Mouse (Mus musculus) lung, postnatal 25 days (tissue): ENCODE data around the gene Ugcg.

Experiments used
- DNase-seq: peaks from one replicate; pipeline ENCODE4 v3.0.0; 2022; ENCODE audit warnings: low spot score

Gene Ugcg

DNA sequence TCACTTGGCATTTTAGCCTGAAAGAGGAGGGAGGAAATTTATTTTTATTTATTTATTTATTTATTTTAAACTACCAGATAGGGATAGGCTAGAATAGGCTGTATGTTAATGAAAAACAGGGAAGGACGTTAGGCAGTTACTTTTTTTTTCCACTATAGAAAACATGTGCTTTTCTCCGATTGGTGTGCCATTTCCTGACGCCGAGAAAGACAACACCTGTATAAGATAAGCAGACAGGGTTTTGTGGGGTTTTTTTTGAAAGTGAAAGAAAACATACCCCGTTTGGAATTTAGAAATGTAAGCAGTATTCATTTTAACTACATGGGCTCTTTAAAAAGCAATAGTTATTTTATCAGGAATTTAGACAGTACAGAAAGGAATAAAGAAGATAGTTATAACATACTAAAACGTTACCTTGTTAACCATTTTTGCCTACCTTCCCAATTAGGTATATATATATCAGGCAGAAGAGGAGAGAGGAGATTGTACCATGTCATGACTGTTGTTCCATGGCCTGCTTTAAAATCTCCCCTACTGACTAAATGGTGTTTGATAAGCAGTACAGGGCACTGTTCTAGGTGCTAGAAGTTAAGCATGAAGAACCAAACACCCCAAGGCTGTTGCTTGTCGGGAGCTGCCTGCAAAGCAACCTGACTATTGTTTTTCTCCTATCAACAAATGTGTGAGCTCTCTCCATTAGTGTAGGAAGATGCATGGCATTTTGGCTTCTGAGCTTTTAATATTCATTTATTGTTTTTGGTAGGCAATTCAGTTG lies 1.8 kb downstream of the Ugcg start:
- DNase-seq = no peak

DNA sequence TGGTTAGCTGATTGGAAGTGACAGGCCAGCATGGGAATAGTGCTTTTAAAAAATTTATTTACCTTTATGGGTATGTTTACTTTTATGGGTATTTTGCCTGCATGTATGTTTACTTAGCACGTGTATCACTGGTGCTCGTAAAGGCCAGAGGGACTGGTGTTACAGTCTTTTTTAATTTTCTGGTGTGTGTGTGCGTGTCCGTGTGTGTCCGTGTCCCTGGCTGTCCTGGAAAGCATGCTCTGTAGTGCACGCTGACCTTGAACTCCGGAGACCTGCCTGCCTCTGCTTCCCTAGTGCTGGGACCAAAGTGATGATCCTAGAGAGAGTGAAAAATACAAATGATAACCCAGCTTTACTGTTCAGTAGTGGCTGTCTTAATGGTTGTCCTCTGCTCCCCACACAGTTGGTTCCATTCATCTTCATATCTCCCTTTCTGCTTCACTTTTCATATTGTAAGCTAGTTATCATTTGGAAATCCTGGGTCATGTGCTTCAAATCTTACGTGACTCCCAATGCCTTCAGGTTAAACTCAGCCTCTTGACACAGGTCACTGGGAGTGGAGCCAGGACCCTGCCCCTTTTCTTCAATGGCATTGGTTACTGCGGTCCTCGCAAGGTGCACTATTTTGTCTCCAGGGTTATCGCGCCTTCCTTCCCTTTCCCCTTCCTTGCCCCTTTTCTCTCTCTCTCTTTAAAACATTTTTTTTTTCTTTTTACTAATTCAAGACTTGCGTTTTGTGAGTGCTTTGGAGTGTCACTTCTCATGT lies 5.9 kb downstream of the Ugcg start:
- DNase-seq = no peak

DNA sequence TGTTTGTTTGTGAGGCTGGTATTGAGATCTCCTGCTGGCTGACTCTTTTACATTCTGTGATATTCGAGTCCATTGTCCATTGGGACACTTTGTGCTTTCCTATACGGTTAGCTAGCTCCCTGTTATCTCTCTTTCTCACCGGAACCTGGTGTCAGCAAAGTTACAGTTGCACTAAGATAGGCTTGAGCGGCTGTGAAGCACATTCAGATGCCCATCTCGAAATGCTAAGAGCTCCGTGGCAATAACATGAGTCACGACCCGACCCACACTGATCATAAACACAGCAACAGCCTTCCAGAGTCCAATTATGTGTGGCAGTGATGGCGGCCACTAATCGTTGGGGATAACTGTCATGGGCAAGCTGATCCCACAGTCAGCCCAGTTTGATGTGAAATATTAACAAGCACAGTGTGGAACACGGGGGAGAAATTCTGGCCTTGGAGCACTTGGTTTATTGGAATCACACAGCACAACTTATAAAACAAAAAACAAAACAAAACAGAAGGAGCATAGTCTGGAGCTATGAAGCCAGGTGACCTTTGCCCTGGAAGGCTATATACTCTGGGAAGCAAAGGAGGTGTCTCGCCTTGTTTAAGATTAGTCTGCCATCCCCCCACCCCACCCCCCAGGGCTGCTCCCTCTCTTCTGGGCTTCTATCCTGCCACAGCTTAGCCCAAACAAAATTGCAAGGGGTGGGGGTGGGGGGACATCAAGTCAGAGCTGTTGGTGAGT lies 7.5 kb downstream of the Ugcg start:
- DNase-seq = no peak

DNA sequence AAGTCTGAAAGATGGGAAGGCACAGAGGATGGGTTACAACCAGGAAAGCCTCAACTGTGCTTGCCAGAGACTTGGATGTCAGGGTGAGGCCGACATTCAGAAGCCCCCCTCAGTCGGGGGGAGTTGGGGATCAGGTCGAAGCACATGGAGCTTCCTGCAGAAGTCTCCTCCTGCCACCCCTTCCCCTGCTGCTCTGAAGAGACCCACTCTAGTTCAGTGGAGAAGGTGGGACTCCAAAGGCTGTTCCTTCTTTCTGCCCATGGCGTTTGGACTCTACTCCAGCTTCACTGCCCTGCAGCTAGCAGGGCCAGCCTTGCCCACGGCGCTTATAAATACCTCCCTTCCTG lies 8.0 kb downstream of the Ugcg start:
- DNase-seq = no peak

DNA sequence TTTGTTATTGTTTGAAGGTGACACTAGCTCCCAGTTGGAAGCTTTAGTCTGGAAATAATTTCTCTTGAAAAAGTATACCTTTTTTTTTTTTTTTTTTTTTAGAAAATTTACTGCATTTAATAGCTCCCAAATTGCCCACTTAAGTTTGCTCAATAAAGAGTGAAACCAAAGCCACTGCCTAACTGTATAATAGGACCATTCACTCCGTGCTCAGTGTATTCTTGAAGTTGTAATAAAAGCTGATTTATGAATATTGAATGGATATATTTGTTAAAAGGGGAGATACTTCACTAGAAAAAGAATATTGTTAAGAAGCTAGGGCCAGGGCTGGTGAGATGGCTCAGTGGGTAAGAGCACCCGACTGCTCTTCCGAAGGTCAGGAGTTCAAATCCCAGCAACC lies 8.4 kb downstream of the Ugcg start:
- no peak for DNase-seq

DNA sequence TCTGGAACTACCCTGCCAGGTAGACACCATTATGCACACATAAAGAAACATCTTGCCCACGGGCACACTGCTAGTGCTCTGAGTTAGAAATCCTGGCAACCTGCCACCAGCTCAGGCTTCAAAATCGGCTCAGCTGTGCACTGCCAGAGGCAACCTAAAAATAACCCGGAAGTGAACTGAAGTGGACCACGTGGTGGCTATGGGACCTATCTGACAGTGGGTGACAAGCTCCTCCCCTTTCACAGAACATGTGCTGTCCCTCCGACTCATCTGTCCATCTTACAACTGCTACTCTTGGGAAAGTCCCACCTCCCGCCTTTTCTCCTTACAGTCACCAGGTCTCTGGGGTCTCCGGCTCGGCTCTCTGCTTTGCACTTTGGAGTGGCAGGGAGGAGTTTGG lies 10.3 kb downstream of the Ugcg start:
- peak; percentile 61 for DNase-seq

DNA sequence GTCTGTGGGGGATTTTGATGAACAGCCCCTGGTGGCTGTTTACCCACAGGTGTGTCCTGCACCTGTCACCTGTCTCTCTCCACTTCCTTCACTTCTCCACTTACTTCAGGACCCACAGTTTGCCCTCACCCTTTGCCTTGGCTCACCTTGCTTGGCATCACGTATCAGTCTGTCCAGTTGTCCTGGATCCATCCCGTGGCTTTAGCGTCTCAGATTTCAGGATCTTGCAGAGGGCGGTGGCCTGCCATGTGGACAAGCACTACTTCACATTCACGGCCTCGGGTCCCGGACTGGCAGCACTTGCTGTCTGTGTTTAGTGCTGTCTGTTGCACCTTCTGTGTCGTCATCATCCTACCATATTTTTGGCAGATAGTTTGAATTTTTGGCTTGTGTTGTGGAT lies 10.7 kb downstream of the Ugcg start:
- no peak for DNase-seq

DNA sequence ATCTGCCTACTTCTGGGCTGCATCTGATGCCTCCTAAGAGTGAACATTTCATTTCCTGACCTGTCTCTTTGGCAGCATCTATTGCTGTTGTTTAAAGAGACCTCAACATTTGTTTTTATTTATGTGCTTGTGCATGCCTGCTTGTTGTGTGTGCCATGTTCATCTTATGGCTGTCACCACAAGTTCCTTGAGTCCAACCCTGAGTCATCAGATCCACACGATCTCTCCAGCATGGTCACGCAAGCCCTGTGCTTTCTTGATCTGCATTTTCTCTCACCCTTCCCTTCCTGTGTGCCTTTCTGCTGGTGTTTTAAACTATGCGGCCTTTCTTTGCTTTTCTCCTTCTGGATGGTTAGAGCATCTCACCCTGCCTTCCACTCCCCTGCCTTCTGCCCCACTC lies 11.6 kb downstream of the Ugcg start:
- no peak for DNase-seq

DNA sequence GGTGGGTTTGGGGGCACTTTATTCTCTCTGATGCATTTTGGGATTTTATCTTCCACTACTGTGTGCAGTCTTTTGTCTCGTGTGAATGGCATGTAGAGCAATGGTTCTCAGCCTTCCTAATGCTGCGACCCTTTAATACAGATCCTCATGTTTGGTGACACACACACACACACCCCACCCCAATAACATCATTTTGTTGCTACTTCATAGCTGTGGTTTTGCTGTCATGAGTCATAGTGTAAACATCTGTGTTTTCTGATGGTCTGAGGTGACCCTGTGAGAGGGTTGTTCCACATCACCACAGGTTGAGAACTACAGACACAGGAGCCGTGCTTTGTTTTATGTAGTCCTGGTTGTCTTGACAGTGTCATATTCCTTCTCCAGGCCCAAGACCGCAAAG lies 15.6 kb downstream of the Ugcg start:
- DNase-seq = no peak

DNA sequence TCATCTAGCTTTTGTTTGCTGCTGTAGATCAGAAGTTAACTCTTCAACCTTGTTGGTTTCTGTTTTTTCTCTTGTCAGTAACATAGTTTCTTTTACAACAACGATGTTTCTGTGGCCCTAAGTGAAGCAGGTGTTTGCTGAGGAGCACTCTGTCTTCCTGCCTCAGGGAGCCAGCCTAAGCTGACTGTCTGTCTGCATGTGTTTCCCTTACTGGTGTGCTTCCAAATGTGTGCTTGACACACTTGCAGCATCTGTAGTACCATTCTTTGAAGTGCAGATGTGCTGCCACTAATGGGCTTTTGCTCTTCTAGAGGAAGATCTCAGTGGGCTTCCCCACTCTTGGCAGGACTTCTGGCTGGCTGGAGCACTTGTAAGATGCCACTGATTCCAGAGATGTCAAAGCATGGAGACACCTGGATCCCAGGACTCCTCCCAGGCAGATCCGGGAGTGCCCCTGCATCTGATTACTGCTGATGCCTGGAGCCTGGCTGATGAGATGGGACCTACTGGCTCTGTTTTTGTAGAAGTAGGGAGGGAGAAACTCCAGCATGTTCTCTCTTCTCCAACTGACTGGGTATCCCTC lies 16.8 kb downstream of the Ugcg start:
- no peak for DNase-seq

DNA sequence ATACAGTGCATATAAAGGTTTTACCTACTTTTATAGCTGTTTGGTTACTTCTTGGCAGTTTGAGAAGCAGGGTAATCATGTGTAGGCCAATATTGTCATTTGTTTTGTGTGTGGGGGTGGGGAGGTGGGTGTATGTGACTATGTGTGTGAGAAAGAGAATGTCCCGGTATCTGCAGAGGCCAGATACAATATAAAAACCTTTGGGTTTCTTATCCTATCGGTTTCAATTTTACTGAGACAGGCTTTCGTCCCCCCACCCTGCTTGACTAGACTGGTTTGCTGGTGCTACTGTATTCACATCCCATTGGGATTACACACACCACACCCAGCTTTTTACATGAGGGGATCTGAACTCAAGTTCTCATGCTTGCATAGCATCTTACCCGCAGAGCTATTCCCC lies 17.5 kb downstream of the Ugcg start:
- DNase-seq = no peak

DNA sequence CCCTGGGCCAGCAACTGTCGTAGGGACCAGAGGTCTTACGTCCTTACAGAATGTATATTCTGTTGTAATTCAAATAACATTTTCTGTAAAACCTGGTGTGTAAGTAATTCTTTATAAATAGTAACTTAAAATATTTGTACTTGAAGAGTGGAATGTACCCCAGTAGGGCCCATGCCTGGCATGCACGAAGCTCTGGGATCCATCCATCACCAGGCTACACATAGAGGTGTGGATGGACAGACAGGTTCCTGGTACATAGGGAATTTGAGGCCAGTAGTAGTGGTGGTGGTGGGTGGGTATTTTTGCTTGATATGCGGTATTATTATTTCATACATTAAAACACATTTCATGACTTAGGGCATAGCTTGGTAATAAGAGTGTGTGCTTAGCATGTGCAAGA lies 19.6 kb downstream of the Ugcg start:
- no peak for DNase-seq

DNA sequence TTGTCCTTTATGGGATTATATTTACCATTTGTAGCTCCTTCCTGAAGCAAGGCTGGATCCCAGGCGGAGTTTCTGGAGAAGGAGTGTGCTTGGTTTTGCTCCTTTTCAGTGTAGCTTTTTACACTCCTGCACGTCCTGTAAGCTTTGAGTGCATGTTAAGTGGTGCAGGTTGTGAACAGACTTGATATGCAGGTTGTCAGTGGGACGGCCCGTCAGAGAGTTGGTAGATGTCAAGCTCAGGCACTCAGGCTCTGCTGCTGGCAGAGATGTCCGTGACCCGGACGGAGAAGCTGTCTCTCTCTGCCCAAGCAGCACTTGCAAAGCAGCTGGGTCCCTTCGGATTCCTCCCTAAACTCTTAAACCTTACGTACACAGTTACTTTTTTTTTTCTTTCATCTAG lies 22.1 kb downstream of the Ugcg start:
- no peak for DNase-seq

DNA sequence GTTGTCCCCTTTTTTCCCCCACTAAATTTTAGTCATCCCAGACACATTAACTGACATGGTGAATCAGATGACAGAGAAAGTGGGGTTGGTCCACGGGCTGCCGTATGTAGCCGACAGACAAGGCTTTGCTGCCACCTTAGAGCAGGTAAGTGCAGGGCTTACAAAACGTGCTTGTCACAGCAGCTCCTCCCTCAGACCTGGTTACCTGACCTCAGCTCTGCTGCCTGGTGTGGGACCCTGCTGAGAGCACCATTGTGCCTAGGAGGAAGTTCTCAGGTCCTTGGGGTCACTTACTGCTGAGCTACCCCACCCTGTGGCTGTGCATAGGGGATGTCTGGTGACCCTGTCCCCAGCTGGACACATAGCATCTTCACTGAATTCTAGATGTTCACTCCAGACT lies 24.8 kb downstream of the Ugcg start:
- no peak for DNase-seq

DNA sequence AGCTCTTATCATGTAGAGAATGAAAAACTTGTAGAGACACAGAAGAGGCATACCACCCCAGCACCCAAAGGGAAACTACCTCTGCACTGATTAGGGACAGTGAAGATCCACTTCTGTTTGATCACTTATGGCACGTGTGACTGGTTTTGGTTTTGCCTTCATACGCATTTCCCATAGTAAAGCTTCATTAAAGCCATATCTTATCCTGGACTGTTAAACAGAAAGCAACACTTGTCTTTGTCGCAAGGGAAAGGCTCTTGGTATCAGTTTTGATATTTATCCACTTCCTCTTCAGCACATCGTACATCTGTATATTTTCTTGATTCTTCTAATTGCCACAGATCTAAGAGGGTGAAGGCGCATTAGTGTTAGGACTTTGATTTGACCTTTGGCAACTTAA lies 25.6 kb downstream of the Ugcg start:
- DNase-seq = no peak

DNA sequence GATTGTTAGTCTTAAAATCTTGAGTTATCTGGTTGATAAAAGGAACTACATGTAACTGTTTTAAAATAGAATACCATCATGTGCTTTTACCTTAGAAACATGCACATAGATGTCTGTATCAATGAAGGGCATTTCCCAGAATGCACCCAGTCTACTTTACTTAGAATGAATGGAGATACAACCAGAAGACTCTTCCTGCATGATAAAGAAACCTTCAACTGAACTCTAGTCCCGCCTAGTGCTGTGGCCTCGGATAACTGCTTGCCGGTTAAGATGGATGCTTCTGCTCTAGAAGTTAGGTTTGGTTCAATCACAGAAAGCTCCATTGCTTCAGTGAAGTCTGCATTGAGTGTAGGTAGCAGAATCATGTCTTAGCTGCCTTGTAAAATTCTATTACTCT lies 26.5 kb downstream of the Ugcg start:
- no peak for DNase-seq

DNA sequence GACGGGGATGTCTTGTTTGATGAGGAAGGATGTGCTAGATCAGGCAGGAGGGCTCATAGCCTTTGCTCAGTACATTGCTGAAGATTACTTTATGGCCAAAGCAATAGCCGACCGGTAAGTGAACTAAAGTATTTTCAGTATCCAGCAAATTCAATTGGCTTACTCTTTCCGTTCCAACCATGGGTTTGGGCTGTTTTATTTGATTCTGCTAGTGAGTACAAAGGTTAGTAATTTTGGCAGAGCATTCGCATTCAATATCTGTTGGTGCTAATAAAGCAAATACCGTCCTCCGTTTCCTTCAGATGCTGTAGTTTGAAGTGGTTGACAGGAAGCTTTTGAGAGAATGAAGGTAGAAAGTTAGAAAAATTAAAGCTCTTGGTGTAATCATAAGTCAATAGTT lies 28.0 kb downstream of the Ugcg start:
- DNase-seq = no peak

DNA sequence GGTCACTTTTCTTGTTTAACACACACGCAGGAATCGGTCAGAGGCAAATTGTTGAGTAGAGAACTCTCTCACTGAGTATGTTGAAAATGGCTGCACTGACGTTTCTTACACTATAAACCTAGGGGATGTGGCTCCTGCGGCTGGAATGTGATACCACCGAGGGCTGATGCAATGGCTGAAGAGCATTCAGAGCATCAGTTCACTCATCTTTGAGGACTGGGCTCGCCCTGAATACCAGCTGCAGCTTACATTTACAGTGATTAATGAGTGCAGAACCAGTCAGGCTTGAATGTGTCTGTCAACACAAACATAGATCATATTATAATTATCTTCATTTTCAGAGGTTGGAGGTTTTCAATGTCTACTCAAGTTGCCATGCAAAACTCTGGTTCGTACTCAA lies 29.1 kb downstream of the Ugcg start:
- no peak for DNase-seq

DNA sequence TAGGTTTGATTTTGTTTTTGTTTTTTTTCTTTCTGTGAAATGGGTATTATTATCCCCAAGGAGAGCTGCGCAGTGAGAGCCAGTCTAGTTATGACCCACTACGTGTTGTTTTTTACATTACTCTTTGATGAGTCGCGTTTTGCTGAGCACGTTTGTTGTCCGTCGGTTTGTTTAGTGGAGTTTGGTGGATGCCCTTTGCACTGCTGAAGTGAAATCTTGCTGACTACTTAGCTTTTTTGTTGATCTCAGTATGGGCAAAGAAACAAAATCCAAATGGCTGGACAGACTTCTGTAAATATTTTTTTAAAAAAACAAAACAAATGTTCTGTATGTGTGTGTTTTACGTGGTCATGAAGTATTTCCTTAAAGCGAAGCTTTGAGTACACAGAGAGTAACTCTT lies 33.2 kb downstream of the Ugcg start:
- no peak for DNase-seq

DNA sequence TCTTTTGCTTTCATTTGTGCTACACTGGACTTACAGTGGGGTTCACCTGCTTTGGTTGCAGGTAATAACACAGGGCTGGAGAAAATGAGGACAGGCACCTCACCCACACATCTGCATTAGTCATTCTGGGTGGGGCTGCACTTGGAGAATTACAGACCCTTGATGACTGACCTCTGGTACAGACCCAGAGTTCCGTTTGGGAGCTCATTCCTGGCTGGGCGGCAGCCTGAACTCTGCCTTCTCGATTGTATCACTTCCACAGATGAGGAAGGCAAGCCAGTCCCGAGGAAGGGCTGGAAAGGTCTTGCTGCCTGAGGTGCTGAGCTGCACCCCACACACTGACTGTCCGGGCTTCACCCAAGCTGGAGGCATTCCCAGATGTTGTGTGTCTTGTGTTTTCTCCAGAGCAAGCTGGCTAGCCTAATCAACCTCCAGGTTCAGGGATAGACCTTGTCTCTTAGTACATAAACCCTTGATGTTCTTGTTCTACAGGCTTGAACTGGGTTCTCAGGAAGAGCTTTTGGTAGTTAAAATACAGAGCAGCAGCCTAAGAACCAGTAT lies 34.1 kb downstream of the Ugcg start:
- no peak for DNase-seq

DNA sequence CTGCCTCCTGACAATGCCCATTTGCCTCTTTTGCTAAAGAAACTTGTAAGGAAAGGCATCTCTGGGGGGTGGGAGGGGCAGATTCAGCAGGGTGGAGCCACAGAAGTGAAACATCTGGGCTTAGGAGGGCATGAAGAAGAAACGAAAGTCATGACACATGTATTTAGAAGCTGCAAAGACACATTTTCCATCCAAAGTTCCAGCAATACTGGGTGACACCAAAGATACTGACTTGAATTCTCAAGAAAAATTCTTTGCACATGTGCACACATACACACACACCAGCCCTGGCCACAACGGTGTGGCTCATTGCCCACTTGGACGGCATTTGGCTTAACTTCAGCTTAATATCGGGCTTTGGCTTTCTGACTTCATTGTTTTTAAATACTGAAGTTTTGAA lies 35.8 kb downstream of the Ugcg start:
- no peak for DNase-seq

DNA sequence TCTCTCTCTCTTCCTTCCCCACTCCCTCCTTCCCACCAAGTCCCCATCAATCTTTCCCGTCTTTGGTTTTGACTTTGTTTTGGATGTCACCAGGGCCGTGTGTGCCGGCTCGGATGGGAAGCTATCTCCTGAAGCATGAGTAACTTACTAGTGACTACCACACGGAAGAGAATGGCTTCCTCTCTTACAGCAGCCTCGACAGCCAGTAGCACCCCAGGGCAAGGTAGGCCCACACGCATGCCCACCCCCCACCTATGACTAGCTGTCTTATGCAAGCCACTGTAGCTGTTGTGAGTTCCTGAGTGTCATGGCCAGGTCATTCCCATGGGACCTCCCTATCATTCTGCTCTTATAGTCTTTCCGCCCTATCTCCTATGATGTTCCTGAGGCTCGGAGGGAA lies 38.0 kb downstream of the Ugcg start:
- DNase-seq = no peak

DNA sequence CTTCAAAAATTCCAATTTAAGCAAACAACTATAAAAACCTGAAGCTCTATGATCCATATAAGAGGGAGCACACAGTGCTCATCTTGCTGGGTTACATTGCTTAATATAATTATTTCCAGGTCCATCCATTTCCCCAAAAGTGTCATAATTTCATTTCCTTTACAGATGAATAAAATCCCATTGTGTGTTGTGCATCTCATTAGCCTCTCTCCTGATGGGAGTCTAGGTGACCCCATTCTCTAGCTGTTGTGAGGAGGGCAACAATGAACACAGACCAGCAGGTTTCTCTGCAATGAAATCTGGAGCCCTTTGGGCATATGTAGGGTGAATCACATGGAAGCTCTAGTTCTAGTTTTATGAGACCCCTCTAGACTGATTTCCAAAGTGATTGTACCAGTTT lies 39.9 kb downstream of the Ugcg start:
- DNase-seq = no peak
